Mouse (Mus musculus): ENCODE data around the gene Wwox. TPM values are rescaled to one million over a fixed set of nuclear protein-coding genes. Genes with fewer than 3 reads are reported as not detected.

Gene Wwox
- polyA plus RNA-seq, 1 experiment from 2014 or later: 14.9 TPM

DNA sequence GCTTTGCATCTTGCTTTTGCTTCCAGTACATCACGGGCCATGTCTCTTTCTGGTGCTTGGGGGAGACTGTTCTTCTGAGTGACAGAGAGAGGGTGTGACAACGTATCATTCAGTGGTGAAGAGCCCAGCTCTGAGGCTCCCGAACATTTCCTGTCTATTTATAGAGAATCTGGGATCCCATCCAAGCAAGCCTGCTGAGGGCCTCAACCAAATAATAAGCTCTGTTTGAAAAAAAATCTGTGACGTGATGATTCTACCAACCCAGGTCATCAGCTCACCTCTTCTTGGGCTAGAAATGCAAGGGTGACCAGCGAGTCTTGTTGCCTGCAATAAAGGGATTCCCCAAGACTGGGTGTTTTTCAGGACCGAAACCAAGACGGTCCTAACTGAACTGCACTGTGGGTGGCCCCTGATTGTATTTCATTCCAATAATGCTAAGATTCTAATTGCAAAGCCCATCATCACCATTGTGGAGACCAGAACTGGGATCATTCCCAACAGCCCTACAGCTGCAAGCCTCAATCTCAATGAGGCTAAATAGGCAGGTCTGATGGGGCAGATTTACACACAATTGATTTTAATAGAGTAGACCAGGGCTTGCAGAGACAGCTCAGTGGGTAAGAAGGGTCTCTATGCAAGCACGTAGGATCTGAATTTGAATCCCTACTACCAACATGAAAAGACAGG is 936.0 kb downstream of the Wwox start:
- Histone ChIP-seq H3K9ac (ENCODE audit: low read depth, low read length) (no peak overlapping the region), H3K36me3 (ENCODE audit: control insufficient read depth, insufficient read depth, low read length) (no peaks in the 10 kb centered on the region), H3K27me3 (replicated peaks; ENCODE audit: control insufficient read depth, insufficient read depth, low read length) (no peaks in the 10 kb centered on the region), H3K4me2 (ENCODE audit: low read length) (no peak overlapping the region), H3K4me3 (ENCODE audit: low read length) (no peak overlapping the region), H3K4me1 (ENCODE audit: control insufficient read depth, insufficient read depth, low read depth, low read length) (peaks cover 8% of the 10 kb centered on the region), H3K9me3 (ENCODE audit: control insufficient read depth, low read length) (no peaks in the 10 kb centered on the region), H3K27ac (ENCODE audit: low read depth, low read length) (no peak overlapping the region)
- WGBS: 48% methylated on average over 8 of the region's 8 CpGs
- ATAC-seq: no peak

GRCm38 (mm10) chr8:115377321-115377720 is 937.9 kb downstream of the Wwox start:
- Histone ChIP-seq H3K4me1 (ENCODE audit: control insufficient read depth, insufficient read depth, low read depth, low read length) (peaks cover 8% of the 10 kb centered on the region), H3K4me2 (ENCODE audit: low read length) (no peak overlapping the region), H3K9ac (ENCODE audit: low read depth, low read length) (no peak overlapping the region), H3K4me3 (ENCODE audit: low read length) (no peak overlapping the region), H3K27me3 (replicated peaks; ENCODE audit: control insufficient read depth, insufficient read depth, low read length) (no peaks in the 10 kb centered on the region), H3K36me3 (ENCODE audit: control insufficient read depth, insufficient read depth, low read length) (no peaks in the 10 kb centered on the region), H3K9me3 (ENCODE audit: control insufficient read depth, low read length) (no peaks in the 10 kb centered on the region), H3K27ac (ENCODE audit: low read depth, low read length) (no peak overlapping the region)
- no peak for ATAC-seq
- 49% methylated on average over 4 of the region's 4 CpGs for WGBS

DNA sequence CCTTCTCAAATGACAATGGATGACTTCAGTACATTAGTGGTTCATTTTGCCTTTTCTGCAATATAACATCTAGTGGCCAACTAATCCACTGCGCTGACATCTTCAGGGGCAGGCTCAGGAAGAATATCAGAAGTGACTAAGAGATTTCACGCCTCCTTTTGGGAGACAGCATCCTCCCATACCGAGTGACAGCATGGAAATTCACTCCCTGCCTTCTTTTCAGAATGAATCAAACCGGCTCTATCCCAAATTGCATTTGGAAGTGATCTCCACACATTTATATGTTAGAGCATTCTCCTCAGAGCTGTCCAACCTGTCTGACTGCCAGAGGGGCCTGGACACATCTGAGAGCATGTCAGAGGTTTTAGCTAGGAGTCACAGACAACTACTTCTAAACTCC is 940.6 kb downstream of the Wwox start:
- H3K36me3 ChIP-seq (ENCODE audit: control insufficient read depth, insufficient read depth, low read length): no peaks in the 10 kb centered on the region
- H3K27ac ChIP-seq (ENCODE audit: low read depth, low read length): no peak overlapping the region
- no peaks in the 10 kb centered on the region for H3K27me3 ChIP-seq (replicated peaks; ENCODE audit: control insufficient read depth, insufficient read depth, low read length)
- peaks cover 5% of the 10 kb centered on the region for H3K4me1 ChIP-seq (ENCODE audit: control insufficient read depth, insufficient read depth, low read depth, low read length)
- H3K4me2 ChIP-seq (ENCODE audit: low read length): no peak overlapping the region
- no peak for ATAC-seq
- no peaks in the 10 kb centered on the region for H3K9me3 ChIP-seq (ENCODE audit: control insufficient read depth, low read length)
- no peak overlapping the region for H3K9ac ChIP-seq (ENCODE audit: low read depth, low read length)
- no peak overlapping the region for H3K4me3 ChIP-seq (ENCODE audit: low read length)
- WGBS: 73% methylated on average over 4 of the region's 4 CpGs

DNA sequence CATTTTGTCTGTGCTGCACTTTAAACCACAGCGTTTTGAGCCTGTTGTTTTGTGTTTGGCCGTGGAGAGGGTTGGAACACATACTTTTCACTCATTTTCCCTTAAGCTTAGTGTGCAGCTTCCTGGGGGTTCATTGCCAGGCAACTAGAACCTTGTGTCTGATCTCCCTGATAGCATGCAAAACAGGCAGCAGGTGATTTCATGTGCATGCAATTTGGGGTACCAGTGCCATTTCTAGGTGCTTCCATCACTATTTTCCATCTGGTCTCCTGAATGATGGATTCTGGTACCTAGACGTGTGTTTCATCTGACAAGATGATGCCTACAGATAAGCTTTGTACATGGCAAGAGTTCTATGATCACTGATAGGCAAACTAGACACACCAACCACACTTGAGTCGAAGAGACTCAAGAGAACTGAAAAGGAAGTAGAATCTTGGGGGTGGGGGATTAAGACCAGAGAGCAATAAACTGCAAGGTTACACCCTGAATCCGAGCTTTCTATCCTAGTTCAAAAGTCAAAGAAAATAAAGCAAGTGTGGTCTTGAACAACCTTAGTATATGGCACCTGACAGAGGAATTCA is 951.6 kb downstream of the Wwox start:
- H3K9me3 ChIP-seq (ENCODE audit: control insufficient read depth, low read length): no peaks in the 10 kb centered on the region
- H3K27me3 ChIP-seq (replicated peaks; ENCODE audit: control insufficient read depth, insufficient read depth, low read length): no peaks in the 10 kb centered on the region
- H3K4me2 ChIP-seq (ENCODE audit: low read length): no peak overlapping the region
- H3K36me3 ChIP-seq (ENCODE audit: control insufficient read depth, insufficient read depth, low read length): no peaks in the 10 kb centered on the region
- no peak overlapping the region for H3K9ac ChIP-seq (ENCODE audit: low read depth, low read length)
- WGBS: 88% methylated on average over 5 of the region's 5 CpGs
- no peaks in the 10 kb centered on the region for H3K4me1 ChIP-seq (ENCODE audit: control insufficient read depth, insufficient read depth, low read depth, low read length)
- no peak overlapping the region for H3K4me3 ChIP-seq (ENCODE audit: low read length)
- H3K27ac ChIP-seq (ENCODE audit: low read depth, low read length): no peak overlapping the region
- no peak for ATAC-seq

- Histone ChIP-seq H3K4me2 (ENCODE audit: low read length) (no peak overlapping the region), H3K36me3 (ENCODE audit: control insufficient read depth, insufficient read depth, low read length) (no peaks in the 10 kb centered on the region), H3K9me3 (ENCODE audit: control insufficient read depth, low read length) (no peaks in the 10 kb centered on the region), H3K4me1 (ENCODE audit: control insufficient read depth, insufficient read depth, low read depth, low read length) (no peaks in the 10 kb centered on the region), H3K9ac (ENCODE audit: low read depth, low read length) (no peak overlapping the region), H3K27me3 (replicated peaks; ENCODE audit: control insufficient read depth, insufficient read depth, low read length) (no peaks in the 10 kb centered on the region), H3K4me3 (ENCODE audit: low read length) (no peak overlapping the region), H3K27ac (ENCODE audit: low read depth, low read length) (no peak overlapping the region)
- 76% methylated on average over 5 of the region's 5 CpGs for WGBS
- ATAC-seq: no peak
Measured at GRCm38 (mm10) chr8:115395840-115396239, 956.4 kb downstream of the Wwox start.

DNA sequence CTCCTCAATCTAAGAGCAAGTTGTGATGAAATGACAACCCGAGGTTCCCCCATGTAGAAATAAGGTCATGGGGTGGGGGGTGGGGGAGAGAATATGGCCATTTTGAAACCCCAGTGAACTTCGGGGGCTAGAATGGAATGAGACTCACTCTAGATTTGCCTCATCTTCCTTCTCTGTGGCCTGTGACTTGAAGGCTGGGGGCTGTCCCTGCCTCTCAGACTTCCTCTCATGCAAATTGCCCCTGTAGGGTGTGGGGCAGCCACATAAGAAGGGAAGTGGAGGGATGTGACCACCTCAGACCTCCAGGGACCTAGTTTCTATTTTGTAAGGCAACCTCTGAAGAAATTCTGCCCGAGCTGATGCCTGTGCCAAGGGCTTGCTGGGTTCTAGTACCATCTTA is 958.5 kb downstream of the Wwox start:
- no peaks in the 10 kb centered on the region for H3K9me3 ChIP-seq (ENCODE audit: control insufficient read depth, low read length)
- H3K4me3 ChIP-seq (ENCODE audit: low read length): no peak overlapping the region
- no peak overlapping the region for H3K9ac ChIP-seq (ENCODE audit: low read depth, low read length)
- H3K4me1 ChIP-seq (ENCODE audit: control insufficient read depth, insufficient read depth, low read depth, low read length): no peaks in the 10 kb centered on the region
- no peaks in the 10 kb centered on the region for H3K36me3 ChIP-seq (ENCODE audit: control insufficient read depth, insufficient read depth, low read length)
- WGBS: 91% methylated on average over 3 of the region's 3 CpGs
- H3K4me2 ChIP-seq (ENCODE audit: low read length): no peak overlapping the region
- no peak overlapping the region for H3K27ac ChIP-seq (ENCODE audit: low read depth, low read length)
- no peaks in the 10 kb centered on the region for H3K27me3 ChIP-seq (replicated peaks; ENCODE audit: control insufficient read depth, insufficient read depth, low read length)
- ATAC-seq: no peak

GRCm38 (mm10) chr8:115400013-115400720 is 960.7 kb downstream of the Wwox start:
- no peak overlapping the region for H3K4me2 ChIP-seq (ENCODE audit: low read length)
- no peak overlapping the region for H3K4me3 ChIP-seq (ENCODE audit: low read length)
- H3K9ac ChIP-seq (ENCODE audit: low read depth, low read length): no peak overlapping the region
- no peaks in the 10 kb centered on the region for H3K36me3 ChIP-seq (ENCODE audit: control insufficient read depth, insufficient read depth, low read length)
- H3K27ac ChIP-seq (ENCODE audit: low read depth, low read length): no peak overlapping the region
- no peaks in the 10 kb centered on the region for H3K4me1 ChIP-seq (ENCODE audit: control insufficient read depth, insufficient read depth, low read depth, low read length)
- no peaks in the 10 kb centered on the region for H3K27me3 ChIP-seq (replicated peaks; ENCODE audit: control insufficient read depth, insufficient read depth, low read length)
- H3K9me3 ChIP-seq (ENCODE audit: control insufficient read depth, low read length): no peaks in the 10 kb centered on the region
- 80% methylated on average over 15 of the region's 15 CpGs for WGBS
- ATAC-seq: no peak

Other genes with a start within 250 kb of the Wwox start
- gene Vat1l, start 234.0 kb upstream of the Wwox start, polyA plus RNA-seq (2015; fragmentation: Nextera tagmentation; extraction: Ambion mirVana): 76.2 and 79.7 TPM in 2 replicates
- 0.29 and 0.39 TPM in 2 replicates for gene Clec3a, start 21.6 kb upstream of the Wwox start, polyA plus RNA-seq (2015; fragmentation: Nextera tagmentation; extraction: Ambion mirVana)

All from hindbrain, embryonic 16.5 days (tissue).